Mouse (Mus musculus) urinary bladder, postnatal 14 days (tissue): ENCODE results near the gene Atp2b2.

Experiments
- DNase-seq: peaks from one replicate; pipeline ENCODE4 v3.0.0; 2021; ENCODE audit warnings: low spot score

Gene Atp2b2

DNA sequence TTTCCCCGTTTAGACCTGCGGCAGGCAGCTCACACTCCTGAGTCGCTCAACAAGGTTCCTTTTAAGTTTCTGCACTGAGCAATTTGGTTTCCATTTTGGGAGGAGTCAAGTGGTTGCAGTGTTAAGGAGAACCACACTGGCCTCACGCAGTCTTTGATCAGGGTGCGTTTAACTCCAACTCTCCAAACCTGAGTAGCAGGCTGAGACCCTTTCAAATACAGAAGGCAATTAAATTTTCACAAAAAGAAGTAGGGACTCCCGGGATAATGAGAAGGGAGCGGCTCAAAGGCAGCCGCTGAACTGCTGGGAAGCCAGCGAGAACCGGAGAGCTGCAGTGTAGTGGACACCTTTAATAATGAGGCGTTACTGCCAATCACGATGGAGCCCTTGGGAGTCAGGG is 100.1 kb downstream of the Atp2b2 start:
- DNase-seq, result no peak

DNA sequence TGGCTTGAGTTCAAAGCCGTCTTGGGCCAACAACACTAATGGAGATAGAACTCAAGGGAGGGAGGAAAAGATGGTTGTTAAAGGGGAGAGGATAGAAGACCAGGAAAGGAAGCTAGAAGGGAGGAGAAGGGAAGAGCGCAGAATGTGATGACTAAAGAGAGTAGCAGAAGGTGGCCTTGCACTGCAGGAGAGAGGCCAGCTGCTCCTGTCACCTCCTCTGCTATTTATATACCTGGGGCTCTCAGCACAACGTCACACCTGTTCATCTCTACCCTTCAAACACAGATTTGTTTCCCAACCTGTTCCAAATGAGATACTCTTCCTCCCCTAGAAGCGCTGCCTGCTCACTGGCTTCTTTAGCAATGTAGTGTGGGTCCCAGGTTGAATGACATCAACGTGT is 101.1 kb downstream of the Atp2b2 start:
- no peak for DNase-seq

DNA sequence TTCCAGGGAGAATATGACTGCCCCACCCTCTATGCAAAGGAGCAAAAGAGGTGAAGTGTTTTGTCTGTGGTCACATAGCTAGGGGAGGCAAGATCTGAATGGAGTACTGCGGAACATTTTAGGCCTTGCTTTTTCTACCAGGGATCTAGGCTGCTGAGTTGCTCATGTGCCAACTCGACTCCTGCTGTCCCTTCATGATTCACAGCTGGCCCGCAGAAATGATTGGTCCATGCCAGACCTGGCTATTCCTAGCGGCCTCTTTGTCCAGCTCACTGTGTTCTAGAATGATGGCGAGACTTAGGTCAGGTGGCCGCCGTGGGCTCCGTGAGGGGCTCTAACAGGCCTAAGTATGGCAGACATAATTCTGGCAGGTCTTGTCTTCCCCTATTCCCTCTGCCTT is 103.0 kb downstream of the Atp2b2 start:
- no peak for DNase-seq

DNA sequence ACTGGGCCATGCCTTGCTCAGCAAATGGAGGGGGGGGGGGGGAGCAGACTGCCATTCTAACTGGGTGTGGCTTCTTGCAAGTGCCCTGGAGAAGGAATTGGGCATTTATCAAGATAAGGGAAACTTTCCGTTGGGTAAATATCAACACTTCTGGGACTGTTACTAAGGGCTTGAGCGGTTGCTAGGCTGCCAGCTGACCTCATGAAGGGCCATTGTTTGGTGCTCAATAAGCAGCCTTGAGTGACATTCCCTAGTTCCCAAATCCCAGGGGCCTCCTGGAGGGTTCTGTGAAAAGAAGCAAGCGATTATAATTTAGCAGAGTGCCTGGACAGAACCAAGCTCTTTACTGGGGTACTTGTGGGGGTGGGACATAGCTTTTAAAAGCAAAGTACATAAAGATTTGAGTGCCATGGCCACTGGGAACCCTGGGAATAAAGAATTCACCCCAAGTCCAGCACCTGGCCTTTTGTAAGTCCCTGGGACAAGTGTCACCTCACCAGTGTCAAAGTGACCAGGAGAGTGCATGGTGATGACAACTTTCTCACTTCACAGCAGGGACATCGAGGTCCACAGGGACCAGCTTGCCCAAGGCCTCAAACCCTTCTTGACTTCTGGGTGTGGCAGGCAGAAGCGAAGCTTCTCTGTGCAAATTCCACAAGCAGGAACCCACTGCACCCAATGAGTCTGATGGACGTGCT is 105.5 kb downstream of the Atp2b2 start:
- no peak for DNase-seq

DNA sequence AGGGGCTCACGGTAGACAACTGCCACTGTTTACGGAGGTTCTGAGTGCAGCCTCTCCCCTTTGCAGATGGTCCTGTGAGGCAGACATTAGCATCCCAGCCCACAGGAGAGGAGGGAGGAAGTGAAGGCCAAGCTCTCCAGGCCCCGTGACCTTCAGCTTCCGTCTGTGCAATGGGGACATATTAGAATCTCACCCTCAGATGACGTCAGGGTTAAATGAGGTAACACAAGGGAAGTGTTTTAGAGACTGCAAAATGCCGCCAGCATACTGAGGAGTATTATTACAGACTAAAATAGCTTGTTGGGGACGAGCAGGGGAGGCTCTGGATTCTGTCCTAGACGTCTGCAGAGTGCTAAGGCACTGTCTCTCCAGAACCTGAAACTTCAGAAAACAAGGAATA is 106.3 kb downstream of the Atp2b2 start:
- DNase-seq, result no peak

DNA sequence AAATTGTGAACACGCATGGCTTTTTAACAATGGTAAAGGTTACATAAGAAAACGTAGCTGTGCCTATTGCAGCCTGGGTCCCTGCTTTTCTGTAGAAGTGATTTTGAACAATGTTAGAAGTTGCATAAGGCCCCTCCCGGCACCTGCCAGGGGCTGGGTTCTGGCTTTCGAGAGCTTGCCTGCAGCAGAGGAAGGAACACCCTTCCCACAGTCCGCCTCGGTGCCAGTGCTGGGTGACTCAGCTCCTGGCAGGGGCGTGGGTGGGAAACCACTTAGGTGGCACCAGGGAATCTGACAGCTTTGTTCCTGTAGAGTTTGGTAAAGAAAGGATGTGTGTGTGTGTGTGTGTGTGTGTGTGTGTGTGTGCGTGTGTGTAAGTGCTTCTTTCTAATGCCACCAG is 107.7 kb downstream of the Atp2b2 start:
- no peak for DNase-seq

DNA sequence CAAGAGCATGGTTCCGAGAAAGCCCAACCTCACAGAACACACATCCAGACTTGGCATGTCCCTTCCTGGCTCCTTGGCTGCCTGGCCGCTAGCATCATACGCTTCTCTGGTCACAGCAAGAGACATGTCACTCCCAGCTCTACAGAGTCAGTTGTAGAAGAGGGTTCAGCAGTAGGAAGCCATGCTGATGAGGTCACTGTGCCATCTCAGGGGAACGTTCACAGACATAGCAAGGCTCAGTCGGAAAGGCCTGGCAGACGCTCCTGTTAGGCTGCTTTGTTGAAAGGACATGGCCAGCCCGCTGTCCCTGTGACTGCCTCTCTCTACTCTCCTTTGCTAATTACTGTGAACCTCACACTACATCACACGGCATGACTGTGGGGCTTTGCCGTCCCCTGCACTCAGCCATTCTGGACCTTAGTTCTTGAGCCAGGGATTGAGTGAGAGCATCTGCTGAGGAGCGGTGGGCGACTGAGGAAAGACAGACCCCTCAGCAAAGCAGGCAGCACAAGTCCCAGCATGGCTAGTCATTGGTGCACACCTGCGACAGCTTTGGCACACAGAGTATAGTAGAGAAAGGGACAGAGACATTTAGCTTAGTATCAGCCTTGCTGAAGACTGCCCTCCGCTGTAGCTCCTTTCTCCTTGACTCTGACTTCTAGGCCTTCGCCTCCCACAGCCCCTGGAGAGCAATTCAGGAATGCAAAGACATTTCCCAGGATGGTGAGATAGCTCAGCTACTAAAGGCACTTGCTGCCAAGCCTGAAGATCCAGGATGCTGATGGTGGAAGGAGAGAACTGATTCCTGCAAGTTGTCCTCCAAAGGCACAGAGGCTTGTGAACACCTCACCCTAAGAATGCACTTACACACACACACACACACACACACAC is 108.9 kb downstream of the Atp2b2 start:
- no peak for DNase-seq

DNA sequence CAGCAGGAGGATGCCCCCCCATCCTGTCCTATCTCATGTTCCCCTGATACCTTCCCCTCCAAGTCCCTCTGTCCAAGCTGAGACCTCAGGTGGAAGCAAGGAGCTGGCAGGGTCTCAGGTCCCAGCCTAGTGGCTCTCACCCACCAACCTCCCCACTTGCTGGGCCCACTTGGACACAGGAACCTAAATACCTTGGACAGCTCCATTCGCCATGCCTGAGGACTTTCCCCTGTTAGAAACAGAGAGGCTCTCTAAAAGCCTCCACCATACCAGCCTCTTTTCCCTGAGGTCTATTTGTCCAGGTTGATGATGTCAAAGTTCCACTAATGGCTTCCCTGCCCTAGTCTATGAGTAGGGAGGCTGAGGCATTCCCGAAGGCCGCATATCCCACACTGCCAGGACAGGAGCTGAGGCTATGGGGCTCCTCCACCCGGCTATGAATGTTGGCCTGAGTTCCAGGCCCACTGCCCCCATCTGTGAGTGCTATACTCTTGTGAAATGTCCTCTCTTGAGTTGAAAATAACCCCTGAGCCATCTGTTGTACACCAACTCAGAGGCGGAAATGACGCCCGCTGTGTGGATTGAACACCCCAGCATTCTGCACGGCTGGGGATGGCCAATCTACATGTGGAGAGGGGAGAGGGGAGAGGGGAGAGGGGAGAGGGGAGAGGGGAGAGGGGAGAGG is 113.1 kb downstream of the Atp2b2 start:
- no peak for DNase-seq

DNA sequence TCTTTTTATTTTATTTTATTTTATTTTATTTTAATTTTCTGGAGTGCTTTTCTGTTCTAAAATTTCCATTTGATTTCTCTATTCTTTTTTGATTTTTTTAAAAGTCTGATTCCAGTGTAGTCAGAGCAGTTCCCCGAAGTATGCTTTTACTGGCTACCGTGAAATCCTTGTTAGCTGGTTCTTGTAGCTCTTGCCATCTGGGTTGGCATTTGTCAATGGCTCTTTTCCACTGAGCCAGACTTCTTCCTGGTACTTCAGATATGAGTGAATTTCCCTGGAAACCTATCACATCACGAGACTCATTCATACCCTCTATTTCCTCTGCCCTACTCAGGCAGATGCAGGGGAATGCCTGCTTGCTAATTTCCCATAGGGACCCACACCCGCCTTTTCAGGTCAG is 119.2 kb downstream of the Atp2b2 start:
- no peak for DNase-seq

DNA sequence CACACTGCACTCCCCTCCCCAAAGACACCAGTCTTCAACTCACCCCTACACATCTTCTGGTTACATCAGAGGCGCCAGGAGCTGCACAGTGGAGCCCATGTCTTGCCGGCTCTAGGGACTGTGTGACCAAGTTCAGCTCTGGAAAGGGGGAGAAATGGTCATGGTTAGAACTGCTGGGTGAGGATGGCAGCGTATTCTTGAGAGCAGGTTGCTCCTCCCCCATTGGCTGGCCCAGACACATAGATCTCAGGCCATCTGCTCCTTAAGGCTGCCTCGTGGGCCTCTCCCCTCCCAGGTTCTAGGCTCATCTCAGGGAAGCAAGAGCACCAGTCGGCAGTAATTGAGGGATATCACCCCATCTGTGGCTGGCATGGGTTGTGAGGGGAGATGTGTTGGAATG is 121.9 kb downstream of the Atp2b2 start:
- DNase-seq, result no peak

DNA sequence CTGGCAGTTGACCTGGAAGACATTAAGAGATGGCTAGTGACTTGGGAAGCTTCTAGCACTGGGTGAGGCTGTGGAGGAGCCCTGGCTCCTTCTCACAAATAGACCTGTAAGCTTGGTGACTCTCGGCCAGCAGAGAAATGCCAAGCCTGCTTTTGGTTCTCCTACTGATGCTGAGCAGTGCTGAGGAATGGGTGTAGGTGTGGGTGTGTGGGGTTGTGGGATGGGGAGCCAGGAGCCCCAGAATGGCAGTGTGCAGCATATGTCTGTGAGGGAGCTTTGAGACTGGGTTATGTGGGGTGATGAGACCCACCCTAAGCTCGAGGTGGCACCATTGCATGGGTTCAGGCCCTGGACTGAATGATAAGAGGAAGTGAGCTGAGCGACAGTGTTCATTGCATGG is 129.7 kb downstream of the Atp2b2 start:
- no peak for DNase-seq

DNA sequence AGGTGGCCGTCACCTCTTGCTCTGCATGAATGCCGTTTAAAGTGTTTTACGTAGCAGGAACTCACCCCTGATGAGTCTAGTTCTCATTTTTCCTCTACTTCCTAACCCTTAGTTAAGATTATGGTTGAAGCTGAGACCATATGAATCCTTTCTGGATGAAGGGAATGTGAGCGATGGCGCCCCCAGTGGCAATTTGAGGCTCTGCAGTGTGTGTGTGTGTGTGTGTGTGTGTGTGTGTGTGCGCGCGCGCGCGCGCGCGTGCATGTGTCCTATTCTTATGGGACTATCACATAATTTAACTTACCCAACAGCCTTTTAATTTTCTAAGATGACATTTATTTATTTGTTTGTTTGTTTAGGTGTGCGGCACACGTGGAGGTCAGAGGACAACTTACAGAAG is 131.3 kb downstream of the Atp2b2 start:
- no peak for DNase-seq

DNA sequence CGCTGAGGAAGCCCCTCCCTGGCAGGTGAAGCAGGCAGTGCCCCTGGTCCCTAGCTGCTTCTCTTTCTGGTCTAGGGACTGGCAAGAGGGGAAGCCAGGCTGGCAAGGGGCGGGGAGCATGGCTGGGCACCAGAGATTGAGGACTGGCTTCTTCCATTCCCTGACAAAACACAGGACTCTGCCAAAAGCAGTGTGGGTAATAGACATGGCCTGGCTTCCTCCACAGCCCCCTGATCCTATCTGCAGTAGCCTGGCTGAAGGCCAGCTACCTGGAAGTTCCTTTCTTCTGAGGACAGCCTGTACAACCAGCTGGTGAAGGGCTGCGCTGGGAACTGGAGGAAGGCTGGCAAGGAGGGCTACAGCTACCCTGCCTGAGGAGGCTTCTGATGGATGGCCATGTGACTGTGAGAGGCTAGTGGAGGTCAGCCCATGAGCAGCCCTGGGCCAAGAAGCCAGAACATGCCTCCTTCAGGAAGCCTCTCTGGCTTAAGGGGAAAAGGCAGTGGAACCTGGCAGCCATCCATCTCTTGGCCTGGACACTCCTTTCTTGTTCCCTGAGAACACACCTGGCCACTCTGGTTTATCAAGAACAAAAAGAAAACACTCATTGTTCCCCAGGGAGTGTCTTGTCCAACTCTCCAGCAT is 131.9 kb downstream of the Atp2b2 start:
- DNase-seq, result no peak

DNA sequence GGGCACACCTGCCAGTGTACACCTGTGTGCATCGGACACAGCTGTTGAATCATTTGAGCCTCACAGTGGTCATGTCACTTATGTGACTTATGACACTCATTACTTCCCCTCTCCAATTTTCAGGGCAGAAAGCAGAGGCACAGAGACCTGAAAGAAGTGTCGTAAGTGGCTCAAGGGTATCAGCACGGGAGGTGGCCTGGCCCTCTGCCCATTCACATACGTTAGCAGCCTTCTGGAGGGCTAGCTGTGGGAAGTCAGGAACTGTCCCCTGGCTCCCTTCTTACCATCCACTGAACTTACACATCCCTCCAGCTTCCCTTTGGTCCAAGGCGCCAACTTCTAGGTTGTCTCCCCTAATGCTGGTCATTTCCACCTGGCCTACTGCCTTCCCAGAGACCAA is 132.6 kb downstream of the Atp2b2 start:
- DNase-seq, result no peak

DNA sequence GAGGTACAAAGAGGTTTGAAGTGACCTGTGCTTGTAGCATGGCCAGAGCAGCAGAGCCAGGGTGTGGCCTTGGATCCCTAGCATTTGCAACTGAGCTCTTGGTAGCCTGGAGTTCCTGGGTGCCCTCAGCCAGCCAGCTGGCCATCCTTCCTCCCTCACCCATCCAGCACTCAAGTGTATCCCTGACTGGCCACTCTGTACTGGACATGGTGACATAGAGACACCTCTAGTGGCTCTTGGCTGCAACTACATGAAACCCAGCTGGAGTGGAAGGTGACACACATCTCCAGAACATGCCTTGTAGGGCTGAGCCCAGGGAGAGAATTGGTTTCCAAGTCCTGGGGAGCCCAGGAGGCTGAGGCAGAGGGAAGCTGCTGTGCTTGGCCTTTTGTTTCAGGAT is 134.3 kb downstream of the Atp2b2 start:
- DNase-seq, result no peak

DNA sequence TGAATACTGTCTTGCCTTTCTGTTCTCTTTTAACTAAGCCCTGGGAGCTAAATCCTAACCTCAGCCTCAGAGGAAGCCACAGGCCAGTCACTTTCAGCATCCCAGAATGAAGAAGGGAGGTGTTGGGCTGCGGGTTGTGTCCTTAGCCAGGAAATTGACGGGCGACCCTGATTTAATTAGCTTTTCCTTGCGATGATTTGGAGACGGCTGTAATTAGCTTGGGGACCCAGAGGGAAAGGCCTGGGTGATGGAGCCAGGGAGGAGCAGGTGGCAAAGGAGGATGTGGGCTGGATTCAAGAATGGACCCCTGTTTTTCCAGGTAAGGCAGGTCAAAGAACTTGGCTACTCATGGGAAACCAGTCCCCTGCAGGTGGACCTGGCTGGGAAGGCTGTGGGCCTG is 138.0 kb downstream of the Atp2b2 start:
- DNase-seq, result no peak

DNA sequence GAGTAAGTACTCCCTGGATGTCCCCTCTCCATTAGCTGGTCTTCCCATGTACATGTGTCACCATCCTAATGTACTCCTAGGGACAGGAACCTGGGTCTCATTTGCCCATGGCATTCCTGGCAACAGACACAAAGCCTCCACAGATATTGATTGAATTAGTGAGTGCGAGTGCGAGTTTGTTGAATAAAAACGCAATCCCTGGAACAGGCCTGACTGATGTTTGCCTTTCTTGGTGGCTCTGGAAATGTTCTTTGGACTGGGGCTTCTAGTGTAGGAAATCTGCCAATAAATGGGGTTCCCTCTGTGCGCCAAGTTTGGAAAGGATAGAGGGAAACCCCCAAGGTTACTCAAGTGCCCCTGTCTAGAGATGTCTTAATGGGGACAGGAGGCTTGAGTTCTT is 146.4 kb downstream of the Atp2b2 start:
- no peak for DNase-seq

DNA sequence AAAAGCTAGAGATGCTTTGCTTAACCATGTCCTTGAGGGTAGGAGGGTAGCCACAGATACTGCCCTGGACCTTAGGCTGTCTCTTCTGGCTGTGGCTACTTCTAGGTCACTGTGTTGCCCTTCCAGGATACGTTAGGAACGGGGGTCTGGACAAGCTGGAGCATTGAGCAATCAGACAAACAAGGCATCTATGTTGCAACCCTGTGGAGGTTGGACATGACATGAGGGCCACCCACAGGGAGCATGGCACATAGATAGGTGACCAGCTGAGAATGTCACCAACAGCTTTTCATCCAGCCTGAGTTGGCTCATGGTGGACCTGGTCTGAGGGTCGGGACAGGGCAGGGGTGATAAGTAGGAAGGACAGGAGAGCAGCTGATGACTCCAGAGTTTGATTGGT is 148.4 kb downstream of the Atp2b2 start:
- no peak for DNase-seq

DNA sequence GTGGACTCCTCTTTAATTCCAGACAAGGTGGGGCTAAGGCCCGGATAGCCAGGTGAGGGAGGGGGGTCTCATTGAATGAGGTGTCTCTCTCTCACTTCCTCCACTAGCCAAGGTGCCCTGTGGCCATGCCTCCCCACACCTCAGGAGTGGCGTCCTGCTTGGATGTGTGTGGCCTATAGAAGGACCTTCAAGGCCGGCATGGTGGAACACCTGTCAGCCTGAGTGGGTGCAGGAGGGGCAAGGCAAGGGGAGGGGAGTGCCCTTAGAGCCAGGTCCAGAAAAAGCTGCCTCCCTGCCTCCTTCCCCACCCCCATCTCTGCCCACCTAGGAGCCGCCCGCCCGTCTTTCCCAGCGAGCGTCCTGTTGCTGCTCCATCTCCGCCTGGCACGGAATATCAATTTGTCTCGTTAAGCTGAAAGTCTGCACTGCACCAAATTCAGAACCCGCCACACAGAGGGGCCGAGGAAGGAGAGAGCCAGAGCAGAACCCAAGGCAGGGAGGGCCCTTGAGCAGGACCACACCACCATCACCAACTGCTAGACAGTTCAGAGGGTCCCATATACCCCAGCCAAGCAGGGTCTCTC is 150.2 kb downstream of the Atp2b2 start:
- no peak for DNase-seq

DNA sequence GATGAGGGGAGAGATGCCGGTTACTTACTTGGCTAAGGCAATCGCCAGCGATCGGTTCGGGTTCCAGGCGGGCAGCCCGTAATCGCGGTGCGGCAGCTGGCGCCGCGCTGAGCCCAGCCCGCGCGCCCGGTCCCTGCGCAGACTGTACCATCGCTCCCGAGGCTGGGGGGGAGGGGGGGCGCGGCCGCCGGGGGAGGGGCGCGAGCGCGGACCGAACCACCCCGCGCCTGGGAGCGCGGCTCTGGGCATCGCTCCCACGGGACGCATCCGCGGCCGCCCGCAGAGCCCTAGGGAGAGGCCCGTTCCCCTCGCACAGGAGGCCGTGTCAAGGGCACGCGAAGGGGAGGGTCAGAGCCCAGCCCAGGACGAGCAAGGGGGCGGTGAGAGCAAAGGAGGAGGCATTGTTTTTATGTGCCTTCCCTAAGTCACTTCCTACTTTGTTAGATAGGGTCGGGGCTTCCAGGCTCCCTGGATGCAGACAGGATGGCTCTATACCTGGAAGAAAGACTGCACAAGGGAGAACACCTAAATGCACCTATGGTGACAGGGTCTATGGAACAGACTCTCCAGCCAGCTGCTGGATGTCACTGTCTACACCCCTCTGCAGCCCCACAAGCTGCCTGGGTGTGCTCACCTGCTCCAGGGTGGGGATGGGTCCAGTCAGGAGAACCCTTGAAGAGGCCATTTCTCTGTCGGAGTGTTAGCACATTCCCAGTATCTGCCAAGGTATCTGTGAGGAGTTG is 151.0 kb downstream of the Atp2b2 start:
- DNase-seq, result no peak

DNA sequence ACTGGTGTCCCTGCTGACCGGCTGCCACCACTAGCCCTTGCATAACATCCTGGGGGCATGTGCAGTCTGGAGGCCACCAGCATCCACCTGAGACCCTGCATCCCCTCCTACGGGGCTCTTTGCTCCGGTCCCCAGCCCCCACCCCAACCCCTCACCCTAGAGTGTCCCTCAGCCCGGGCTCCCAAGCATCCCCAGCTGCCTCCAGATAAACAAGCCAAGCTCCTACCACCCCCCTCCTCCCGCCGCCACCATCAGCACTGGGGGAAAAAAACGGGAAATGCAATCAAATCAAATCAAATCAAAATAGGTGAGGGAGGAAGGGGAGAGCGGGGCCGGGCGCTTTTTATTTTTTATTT is 151.6 kb downstream of the Atp2b2 start:
- DNase-seq, result no peak
